Mouse (Mus musculus) megakaryocyte-erythroid progenitor cell, adult 5-6 weeks (primary cell): ENCODE results near the gene Rfx2. TPM values are rescaled to one million over a fixed set of nuclear protein-coding genes. Genes with fewer than 3 reads are reported as not detected.

Source experiments
- ATAC-seq: replicated peaks from 2 replicates; pipeline ENCODE4 v1.8.0; 2016; ENCODE audit warnings: mild to moderate bottlenecking, inconsistent platforms; ENCODE audit not compliant: severe bottlenecking, poor library complexity, low FRiP score, low TSS enrichment
- total RNA-seq, 2 experiments: library from RNA; stranded (forward) in 1 of 2; stranded (reverse) in 1 of 2; fragments of 200-1000, 215-1000 nt in 1 of 2; fragments of >200 nt in 1 of 2; fragmentation: Nextera tagmentation in 1 of 2; gene quantifications; 2 replicates each; pipeline ENCODE4 v1.2.3; 2014 to 2017

The Rfx2 gene
- total RNA-seq, 2 experiments from 2014 or later, result 10.5 to 29.3 TPM

DNA sequence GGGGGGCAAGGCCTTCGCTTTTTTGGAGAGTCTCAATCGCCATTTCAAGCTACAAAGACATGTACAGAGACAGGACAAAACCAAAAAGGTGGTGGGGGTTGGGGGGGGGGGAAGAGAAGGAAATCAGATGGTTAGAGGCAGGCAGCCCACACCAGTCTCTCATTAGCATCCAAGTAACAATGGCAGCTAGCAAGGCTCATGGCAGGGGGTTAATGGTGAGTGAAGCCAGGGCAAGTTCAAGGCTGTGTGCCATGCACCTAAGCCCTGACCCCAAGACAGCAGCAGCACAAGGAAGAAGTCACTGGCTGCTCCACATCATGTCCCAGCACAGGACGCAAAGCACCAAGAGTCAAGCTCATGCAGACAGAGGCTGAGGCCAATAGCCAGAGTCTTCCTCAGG is 31.5 kb downstream of the Rfx2 start:
- ATAC-seq, result no peak

DNA sequence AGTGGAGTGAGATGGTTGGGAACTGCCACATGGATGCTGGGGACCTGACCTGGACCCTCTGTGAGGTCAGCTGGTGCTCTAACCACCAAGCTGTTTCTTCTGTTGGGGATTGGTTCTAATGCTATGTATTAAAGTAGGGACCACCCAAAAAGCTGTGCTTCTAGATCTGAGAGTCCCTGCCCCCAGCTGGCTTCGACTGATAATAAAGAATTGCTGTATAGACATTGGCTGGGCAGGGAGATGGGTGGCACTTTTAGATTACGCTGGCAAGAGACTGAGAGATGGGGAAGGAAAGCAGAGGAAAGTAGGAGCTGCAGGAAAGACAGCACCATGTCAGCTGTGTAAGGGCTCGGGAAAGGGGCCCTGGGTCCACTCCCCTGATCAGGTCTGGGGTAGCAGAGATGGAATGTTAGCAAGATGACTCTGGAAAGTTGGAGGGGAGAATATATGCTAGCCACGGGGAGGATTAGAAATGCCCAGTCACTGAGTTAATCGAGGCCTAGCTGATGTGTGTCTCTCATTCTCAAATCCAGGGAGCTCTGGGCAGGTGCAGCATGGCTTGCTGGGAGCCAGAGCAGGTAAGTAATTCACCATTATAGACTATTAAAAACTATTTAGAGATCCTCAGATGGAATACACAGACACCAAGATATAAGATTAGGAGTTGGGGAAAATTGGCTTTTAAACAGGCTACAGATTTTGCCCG is 37.0 kb downstream of the Rfx2 start:
- ATAC-seq, result peak; percentile 82

DNA sequence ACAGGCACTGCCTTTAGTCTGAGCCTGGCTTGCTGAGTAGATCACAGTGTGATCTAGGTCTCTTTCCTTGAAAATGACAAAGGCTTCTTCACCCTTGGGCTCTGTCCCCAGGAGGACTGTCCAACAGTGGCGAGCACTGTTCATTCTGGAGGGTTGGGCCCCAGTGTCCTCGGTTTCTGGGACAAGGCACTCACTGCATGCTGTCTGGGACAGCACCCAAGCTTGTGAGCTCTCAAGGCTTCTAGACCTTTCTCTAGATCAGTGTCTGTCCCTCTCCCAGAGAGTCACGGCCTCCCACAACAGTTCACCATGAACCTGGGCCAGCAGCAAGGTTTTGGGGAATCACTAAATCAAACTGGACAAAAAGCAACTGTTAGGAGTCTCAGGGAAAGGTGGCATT is 38.2 kb downstream of the Rfx2 start:
- no peak for ATAC-seq

DNA sequence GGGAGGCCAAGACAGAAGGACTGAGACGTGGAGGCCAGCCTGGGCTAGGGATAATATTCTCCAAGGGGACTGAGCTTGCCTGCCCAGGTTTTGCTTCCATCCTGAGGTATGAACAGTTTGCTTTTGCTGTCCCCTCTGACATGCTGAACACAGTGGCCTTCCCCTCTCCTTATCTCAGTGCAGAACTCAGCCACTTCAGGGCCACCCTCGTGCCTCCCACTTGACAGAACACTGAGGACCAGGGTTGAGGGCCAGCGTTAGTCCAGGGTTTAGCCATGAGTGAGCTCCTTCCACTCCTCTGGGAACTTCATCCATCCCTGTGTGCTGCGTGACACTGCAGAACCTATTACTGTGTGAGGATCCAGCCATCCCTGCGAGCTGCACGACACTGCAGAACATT is 41.5 kb downstream of the Rfx2 start:
- ATAC-seq, result no peak

DNA sequence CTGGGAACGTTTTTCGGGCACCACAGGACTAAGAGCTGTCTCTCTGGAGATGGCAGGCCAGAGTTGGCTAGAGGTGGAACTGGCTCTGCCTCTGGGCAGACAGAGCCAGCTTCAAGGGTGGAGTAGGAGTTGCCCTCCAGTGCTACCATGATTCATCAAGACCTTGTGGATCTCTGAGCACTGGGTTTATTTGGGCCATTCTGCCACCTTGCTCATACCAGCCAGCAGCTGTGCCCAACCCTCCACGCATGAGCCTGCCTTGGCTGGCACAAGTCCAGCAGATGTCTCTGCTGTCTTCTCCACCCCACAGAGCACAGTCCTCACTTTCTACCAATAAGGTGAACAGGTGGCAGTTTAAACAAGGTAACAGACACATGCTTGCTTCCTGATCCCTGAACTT is 41.9 kb downstream of the Rfx2 start:
- 0 out of 2 replicates have a peak, but pooled peaks have one; percentile 23 for ATAC-seq

DNA sequence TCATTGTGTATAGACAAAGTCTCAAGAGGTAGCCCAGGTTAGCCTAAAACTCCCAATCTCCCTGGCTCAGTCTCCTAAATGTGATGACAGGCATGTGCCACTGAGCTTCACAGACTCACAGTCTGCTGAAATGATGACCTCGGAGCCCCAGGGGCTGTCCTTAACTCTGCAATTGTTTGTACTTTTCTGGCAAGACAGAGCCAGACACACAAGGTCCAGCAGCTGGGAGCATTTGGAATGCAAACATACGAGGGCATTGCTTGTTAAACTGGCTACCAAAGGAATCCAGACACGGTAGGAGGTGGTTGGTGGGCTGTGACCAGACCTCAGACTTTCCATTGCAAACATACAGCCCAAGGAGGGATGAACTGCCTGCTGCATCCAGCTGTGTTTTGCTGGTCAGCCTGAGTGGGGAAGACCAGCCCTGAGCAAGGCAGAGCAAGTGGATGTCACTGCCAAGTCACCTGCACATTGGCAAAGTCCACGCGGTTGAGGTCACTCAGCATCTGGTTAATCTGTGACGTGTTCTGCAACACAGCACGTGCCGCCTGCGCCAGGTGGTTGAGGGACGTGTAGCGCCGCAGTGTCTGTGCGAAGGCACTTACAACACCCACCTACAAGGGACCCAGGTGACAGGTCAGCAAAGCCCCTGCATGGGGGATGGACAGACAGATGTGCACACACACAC is 50.4 kb downstream of the Rfx2 start:
- no peak for ATAC-seq

DNA sequence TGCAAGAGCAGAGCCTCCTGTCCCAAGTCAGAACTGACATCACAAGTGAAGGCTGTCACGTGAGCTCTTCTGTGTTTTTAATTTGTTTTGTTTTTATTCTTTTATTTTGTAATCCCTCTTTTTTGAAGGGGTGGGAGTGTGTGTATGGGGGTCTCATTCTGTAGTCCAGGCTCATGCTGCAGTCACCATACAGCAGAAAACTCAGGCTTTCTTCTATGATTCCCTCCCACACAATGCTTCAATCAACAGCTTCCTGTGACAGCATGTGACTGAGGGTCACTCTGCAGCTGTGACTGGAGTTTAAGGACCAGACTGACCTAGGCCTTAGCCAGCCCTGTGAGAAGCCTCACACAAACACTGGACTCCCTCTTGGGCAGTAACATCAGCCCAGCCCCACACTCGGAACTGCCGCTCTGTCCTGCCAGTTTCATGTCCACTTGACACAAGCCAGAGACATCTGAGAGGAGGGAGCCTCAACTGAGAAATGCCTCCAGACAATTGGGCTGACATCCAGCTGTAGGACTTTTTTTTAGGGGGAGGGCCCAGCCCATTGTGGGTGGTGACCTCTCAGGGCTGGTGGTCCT is 51.9 kb downstream of the Rfx2 start:
- no peak for ATAC-seq

DNA sequence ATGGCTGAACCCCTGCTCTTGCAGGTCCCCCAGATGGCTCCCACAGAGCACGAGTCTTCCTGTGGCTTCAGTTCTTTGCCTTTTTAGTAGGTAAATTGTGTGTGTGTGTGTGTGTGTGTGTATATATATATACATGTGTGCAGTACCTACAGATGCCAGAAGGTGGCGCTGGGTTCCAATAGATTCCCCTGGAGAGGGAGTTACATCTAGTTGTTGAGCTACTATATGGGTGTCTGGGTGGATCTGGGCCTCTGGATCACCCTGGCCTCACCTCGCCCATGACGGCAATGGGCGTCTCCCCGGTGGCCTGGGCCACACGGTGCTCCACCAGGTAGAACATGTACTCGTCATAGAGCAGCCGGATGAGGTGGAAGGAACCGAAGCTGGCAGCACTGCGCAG is 53.2 kb downstream of the Rfx2 start:
- ATAC-seq, result no peak

DNA sequence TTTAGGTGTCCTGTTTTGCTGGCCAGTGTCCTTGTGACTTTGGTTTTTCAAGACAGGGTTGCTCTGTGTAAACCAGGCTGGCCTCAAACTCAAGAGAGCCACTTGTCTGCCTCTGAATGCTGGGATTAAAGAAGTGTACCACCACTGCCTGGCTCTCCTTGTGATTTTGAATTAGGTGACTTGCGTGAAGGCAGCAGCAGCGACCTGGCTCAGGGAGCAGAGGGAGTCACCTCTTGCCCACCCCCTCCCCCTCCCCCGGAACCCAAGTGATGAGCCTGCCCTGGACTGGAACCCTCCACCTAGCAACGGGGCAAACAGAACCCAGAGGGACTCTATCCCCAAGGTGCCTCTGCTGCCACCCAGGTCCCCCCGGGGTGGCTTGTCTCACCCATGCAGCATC is 60.9 kb downstream of the Rfx2 start, which contains the start of gene Prr22:
TSS of gene Prr22 (plus strand) at position 301 of the 400 bp plus-strand sequence.
- no peak for ATAC-seq

DNA sequence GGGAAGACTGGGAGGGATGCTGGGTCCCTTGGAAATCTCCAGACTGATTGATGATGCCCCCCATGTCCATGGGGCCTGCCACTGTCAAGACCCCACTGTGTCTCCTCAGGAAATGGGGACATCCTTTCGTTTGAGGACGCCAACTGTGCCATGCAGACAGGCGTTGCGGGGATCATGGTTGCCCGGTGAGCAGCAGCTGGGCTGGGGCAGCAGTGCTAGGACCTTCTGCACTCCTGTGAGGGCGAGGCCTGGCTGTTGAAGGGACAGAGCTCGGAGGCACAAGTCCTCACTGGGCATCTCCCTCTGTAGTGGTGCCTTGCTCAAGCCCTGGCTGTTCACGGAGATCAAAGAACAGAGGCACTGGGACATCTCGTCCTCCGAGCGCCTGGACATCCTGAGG is 61.9 kb downstream of the Rfx2 start:
- ATAC-seq, result no peak

DNA sequence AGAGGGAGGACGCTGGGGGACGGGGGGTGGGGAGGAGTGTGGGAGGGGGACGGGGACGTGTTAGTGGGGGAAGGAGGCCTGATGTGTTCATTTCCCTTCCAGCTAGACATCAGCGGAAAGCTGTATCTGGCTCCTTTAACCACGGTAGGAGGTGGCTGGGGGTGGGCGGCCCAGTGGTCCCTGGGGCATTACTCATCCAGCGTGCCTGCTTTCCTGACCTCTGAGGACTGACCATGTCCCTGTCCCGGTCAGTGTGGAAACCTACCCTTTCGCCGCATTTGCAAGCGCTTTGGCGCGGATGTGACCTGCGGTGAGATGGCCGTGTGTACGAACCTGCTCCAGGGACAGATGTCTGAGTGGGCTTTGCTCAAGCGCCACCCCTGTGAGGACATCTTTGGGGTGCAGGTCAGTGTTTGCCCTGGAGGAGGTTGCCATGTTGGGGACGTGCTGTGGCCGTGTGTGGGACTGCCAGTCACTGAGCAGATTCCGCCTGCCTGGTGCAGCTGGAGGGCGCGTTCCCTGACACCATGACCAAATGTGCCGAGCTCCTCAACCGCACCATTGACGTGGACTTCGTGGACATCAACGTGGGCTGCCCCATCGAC is 63.2 kb downstream of the Rfx2 start:
- ATAC-seq, result no peak

DNA sequence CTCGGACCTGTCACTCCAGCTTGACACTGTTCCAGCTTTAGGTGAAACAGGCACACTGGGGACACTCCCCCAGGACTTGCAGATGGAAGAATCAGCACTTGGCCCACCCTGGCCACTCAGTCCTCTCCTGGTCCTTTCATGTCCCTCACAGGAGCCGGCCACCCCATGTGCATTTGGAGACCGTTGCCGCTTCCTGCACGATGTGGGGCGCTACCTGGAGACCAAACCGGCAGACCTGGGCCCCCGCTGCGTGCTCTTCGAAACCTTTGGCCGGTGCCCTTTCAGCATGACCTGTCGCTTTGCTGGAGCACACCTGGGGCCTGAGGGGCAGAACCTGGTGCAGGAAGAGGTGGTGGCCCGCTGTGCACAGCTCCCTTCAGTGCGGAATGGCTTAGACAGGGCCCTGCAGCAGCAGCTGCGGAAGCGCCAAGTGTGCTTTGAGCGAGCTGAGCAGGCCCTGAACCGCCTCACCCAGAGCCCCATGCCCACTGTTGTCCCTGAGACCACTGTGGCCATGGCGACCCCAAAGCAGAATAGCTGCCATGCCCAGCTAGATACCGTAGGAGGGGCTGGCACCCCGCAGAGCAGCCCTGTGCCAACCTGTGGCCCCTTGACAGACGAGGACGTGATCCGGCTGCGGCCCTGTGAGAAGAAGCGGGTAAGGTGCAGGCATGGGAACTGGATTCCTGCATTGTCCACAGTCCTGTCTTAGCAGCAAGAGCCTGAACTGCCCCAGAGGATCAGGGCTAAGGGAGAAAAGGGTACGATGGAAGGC is 64.0 kb downstream of the Rfx2 start:
- no peak for ATAC-seq

DNA sequence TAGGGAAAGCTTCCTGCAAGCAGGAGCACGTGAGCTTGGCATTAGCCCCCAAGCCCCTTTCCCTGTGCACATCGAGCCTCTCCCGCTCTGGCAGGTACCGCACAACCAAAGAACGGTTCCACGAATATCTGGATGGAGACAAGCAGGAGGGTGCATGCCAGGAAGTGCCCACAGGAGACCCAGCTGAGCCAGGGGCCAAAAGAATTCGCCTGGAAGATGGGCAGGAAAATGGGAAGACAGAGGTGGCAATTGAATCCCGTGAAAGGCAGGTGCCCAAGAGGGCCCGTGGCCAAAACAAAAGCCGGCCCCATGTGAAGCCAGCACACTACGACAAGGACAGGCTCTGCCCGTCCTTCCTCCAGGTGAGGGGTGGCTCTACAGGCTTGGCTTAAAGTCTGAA is 65.4 kb downstream of the Rfx2 start:
- ATAC-seq, result no peak

DNA sequence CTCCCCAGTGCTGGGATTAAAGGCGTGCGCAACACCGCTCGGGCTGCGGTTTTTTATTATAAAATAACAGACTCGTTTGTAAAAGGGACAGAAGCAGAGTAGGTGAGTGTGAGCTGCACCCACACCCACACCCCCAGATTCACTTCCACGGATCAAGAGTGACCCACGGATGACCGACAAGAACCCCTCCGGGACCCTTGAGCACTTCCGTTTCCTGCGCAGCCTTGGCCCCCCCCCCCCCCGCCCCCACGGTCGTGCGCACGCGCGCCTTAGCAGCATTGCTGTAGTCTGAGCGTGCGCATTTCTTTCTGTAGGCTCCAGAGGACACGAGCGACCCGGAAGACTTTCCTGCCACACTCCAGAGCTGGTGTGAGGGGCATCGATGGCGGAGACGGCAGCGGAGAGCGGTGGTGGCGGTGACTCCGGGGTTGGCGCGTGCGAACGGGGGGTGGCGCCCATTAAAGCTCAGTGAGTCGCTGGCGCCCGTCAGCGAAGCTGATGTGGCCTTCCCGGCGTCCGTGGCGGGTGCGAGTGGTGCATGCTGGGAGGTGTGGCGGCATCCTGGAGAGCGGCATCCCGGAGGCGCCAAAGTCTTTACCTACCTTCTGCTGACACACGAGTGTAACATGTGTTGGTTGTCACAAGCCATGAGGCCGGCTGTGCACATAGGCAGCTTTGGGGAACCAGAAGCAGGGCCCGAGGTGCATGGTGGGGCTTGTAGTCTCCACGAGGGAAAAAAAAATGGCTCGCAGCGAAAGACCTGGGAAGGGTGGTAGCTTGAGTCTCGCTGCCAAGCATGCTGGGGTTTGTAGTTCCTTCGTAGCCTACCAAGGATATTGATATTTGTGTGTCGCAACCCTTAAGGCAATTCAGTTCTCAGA is 66.1 kb downstream of the Rfx2 start, which contains the start of gene Dus3l:
TSS of gene Dus3l (plus strand) at position 284 of the 881 bp plus-strand sequence.
- ATAC-seq, result peak; percentile 67

DNA sequence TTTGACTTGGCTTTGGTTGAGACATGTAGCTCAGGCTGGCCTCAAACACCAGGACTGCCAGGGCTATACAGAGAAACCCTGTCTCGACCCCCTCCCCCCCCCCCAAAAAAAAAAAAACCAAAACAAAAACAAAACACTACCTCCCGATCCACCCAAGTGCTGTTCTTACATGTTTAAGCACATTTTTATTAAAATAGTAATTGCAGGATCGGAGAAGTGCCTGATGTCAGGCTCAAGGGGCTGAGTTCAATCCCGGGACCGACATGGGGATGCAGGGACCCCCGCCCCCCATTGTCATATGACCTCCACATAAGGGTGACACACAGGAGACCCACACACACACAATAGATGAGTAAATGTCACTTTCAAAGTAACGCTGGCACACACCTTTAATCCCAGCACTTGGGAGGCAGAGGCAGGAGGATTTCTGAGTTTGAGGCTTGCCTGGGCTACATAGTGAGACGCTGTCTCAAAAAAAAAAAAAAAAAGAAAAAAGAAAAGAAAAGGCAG is 67.0 kb downstream of the Rfx2 start:
- no peak for ATAC-seq

DNA sequence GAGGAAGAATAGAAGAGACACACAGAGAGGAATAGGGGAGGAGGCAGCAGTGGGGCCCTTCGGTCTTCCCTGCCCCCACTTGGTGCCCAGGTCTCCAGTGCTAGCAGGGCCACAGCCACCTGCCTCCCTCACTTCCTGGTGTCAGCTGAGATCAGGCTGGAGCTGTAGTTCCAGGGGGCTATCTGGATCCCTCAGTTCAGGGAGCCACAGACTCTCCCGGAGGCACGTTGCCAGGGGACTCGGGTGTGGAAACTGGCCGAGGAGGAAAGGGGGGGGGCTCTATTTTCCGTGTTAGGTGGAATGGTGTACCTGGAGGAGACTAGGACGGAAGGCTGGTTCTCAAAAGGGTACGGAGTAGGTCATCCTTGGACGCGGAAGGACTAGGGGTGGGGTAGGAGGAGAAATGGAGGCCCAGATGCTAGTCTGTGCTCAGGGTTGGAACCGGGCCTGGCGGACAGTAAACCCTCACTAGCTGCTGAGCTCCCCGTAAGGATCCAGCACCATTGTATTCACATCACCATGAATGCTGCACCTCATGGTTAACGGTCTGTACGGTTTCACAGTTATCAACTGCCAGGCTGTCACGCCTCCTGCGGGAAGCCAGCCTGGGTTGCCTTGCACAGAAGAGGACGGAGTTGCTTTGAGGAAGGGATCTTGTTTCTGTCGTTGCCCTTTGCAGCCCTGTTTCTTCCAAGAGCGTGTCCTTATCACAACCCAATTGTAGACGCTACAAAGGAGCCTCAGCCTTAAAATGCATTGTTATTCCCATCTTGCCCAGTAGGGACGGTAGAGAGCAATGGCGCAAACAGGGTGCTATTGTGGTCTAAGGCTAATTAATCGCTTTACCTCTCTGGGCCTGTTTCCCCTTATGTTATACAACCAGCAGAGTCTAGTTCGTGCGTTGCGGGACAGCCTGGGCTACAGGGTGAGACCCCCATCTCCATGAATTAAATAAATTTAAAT is 67.8 kb downstream of the Rfx2 start:
- peak; percentile 28 for ATAC-seq

DNA sequence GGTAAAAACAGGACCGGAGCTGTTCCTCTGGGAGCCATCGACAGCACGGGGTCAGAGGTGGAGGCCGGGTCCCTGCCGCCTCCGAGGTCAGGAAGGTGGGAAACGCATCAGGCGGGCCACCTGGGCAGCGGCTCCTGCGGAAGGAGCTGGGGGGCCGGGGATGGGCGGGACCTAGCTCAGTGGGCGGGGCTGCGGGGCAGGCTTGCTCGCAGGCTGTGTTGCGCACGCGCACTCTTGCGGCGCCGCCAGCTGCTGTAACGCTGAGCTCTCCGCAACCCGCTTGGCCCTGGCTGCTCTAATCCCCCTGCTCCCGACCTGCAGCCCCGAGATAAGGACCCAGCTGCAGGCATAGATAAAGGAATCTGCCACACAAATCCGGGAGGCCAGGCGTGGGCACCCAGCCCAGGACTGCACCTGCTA is 68.8 kb downstream of the Rfx2 start:
- ATAC-seq, result peak; percentile 53
